Mouse (Mus musculus): ENCODE measurements around the gene Tead1. TPM values are rescaled to one million over a fixed set of nuclear protein-coding genes. Genes with fewer than 3 reads are reported as not detected.

Gene Tead1
- total and polyA plus RNA-seq, 3 experiments: 0.38 TPM; not detected in 2

DNA sequence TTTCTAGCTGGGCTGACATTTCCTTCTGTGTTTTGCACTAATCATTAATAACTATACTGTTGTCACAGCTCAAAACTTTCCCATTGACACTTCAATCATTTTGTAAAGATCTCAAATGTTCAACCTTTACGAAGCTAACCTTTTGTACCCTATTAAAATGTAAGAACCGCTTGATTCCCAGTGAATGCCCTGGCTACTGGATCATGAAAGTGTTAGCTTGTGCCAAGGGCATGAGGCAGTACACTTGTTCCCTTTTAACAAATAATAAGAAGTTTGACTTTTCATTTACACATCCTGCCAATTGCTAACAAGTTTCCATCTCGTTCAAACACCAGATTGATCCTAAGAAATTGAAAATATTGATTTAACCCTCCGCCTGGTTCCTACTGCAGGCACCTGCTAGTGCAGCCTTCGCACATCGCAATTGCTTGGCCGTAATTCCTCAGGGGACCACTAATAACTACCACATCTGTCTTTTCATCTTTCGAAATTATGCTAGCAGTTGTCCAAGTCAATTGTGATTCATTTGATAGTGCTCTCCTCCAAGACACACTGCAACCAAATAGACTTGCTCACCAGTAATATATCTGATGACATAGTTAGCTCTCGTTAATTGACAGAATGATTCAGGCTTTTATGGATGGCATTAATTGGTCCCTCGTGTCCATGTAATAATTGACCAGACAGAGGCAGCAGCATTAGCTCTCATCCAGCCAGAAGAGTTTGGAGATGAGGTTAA is 133.1 kb downstream of the Tead1 start:
- DNase-seq (ENCODE audit: low spot score): no peak
- H3K9me3 ChIP-seq (replicated peaks): peaks cover 21% of the 10 kb centered on the region
- no peaks in the 10 kb centered on the region for H3K4me1 ChIP-seq (ENCODE audit: insufficient read depth, low read depth, low read length)
- peaks cover 10% of the 10 kb centered on the region; the same call in 1 of the 2 replicates for H3K27me3 ChIP-seq (ENCODE audit: insufficient read depth, low read length)
- TF ChIP-seq CTCF (IDR thresholded peaks at IDR 0.05; ENCODE audit: low read depth, low read length): no peak
- no peak for ATAC-seq (ENCODE audit: extremely low read depth, insufficient number of reproducible peaks, low FRiP score, poor library complexity, severe bottlenecking)
- no peak overlapping the region for H3K4me3 ChIP-seq (ENCODE audit: low read depth, low read length)
- H3K36me3 ChIP-seq (replicated peaks): no peaks in the 10 kb centered on the region

DNA sequence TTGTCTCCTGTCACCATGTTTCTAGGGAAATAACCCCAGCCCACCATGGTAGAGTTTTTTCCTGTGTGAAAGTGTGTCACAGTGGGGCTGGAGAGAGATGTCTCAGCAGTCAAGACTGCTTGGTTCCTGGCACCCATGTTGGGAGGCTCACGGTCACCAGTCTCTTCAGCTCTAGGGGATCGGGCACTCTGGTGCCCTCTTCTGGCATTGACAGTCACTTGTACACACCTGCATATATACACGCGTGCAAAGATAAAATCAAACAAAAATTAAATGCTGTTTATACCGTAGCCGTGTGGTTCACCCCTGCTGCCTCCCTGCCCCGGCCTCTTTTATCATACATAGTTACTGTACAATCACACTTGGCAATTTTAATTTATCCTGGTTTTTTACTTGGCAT is 134.0 kb downstream of the Tead1 start:
- peaks cover 10% of the 10 kb centered on the region; the same call in 1 of the 2 replicates for H3K27me3 ChIP-seq (ENCODE audit: insufficient read depth, low read length)
- H3K4me3 ChIP-seq (ENCODE audit: low read depth, low read length): no peak overlapping the region
- H3K4me1 ChIP-seq (ENCODE audit: insufficient read depth, low read depth, low read length): no peaks in the 10 kb centered on the region
- peaks cover 21% of the 10 kb centered on the region for H3K9me3 ChIP-seq (replicated peaks)
- TF ChIP-seq POLR2AphosphoS5 (IDR thresholded peaks at IDR 0.05; ENCODE audit: insufficient replicate concordance, low read depth, low read length) (no peak), GATA2 (IDR thresholded peaks at IDR 0.05; ENCODE audit: borderline replicate concordance, low read depth, low read length) (no peak)
- no peaks in the 10 kb centered on the region for H3K36me3 ChIP-seq (replicated peaks)
- ATAC-seq (ENCODE audit: extremely low read depth, insufficient number of reproducible peaks, low FRiP score, poor library complexity, severe bottlenecking): no peak
- no peak for DNase-seq (ENCODE audit: low spot score)

DNA sequence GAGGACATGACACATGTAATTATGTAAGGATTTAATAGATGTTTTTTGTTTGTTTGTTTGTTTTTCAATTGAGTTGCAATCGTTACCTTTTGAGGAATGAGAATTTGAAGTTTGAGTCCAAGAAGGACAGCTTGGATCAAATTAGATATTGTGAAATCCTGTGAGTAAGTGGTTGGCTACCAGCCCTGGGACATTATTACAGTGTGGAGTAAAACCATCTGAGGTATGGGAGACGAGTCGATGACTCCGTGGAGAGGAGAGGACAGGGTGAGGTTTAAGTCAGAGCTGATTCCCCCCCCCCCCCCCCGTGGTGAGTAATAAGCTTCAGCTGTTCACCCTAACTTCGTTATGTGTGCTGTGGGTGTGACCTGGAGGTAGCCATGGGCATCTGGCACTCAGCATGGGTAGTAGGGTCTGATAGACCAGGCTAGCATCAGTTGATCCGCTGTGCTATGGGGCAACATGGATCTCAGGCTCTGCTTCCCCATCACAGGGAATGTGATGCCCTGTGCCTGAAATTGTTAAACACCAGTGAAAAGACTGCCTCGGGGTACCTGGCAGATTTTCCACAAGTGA is 134.7 kb downstream of the Tead1 start:
- TF ChIP-seq CTCF (IDR thresholded peaks at IDR 0.05; ENCODE audit: low read depth, low read length) (no peak), GATA2 (IDR thresholded peaks at IDR 0.05; ENCODE audit: borderline replicate concordance, low read depth, low read length) (no peak)
- Histone ChIP-seq H3K36me3 (replicated peaks) (no peaks in the 10 kb centered on the region), H3K4me1 (ENCODE audit: insufficient read depth, low read depth, low read length) (no peaks in the 10 kb centered on the region), H3K4me3 (ENCODE audit: low read depth, low read length) (no peak overlapping the region), H3K9me3 (replicated peaks) (peaks cover 18% of the 10 kb centered on the region), H3K27me3 (ENCODE audit: insufficient read depth, low read length) (peaks cover 10% of the 10 kb centered on the region; the same call in 1 of the 2 replicates)
- no peak for ATAC-seq (ENCODE audit: extremely low read depth, insufficient number of reproducible peaks, low FRiP score, poor library complexity, severe bottlenecking)
- DNase-seq (ENCODE audit: low spot score): no peak

DNA sequence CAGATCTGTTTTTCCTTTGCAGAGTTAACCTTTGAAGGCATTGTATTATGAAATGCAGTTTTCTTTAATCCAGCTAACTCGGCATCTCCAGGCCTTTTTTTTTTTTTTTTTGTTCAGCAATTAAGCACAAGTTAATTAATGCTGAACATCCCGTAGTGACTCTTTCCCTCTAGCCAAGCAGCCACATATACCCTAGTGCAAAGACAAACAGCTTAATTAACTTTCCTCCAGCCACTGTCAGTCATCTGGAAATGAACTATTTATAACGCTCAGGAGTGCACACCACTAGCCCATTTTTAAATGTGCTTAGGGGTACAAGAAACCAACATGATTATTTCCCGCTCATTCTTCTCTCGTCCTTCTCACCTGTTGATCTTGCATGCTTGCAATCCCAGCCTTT is 136.9 kb downstream of the Tead1 start:
- no peak for TF ChIP-seq TAL1 (conservative IDR thresholded peaks at IDR 0.05; ENCODE audit: low read depth, low read length)
- no peak for TF ChIP-seq GATA2 (IDR thresholded peaks at IDR 0.05; ENCODE audit: borderline replicate concordance, low read depth, low read length)
- no peak for TF ChIP-seq CTCF (IDR thresholded peaks at IDR 0.05; ENCODE audit: low read depth, low read length)
- TF ChIP-seq GATA1 (IDR thresholded peaks at IDR 0.05; ENCODE audit: borderline replicate concordance, low read length): no peak
- no peak for TF ChIP-seq POLR2AphosphoS5 (IDR thresholded peaks at IDR 0.05; ENCODE audit: insufficient replicate concordance, low read depth, low read length)

DNA sequence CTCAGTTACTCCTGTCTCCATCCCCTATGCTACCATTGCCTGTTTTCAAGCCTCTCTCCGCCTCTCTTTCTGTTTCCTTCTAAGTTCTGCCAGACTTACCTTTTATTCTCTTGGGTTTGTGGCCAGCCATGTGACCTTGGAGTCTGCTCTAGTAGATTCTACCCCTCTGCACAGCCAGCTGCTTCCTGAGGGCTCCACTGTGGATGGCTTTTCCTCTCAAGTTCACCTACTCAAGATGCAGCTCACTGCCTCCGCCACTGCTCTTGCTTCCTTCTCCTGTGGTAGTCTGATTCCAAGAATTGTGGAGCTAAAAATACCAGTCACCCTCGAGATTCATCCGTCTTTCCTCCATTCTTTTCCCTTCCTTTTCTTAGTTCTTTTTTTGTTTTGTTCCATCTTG is 140.7 kb downstream of the Tead1 start:
- Histone ChIP-seq H3K27me3 (ENCODE audit: insufficient read depth, low read length) (no peaks in the 10 kb centered on the region), H3K9me3 (replicated peaks) (peaks cover 12% of the 10 kb centered on the region), H3K4me1 (ENCODE audit: insufficient read depth, low read depth, low read length) (no peaks in the 10 kb centered on the region), H3K4me3 (ENCODE audit: low read depth, low read length) (no peak overlapping the region), H3K36me3 (replicated peaks) (no peaks in the 10 kb centered on the region)
- no peak for TF ChIP-seq GATA2 (IDR thresholded peaks at IDR 0.05; ENCODE audit: borderline replicate concordance, low read depth, low read length)
- TF ChIP-seq TAL1 (conservative IDR thresholded peaks at IDR 0.05; ENCODE audit: low read depth, low read length): no peak
- no peak for TF ChIP-seq CTCF (IDR thresholded peaks at IDR 0.05; ENCODE audit: low read depth, low read length)
- TF ChIP-seq POLR2AphosphoS5 (IDR thresholded peaks at IDR 0.05; ENCODE audit: insufficient replicate concordance, low read depth, low read length): no peak
- TF ChIP-seq GATA1 (IDR thresholded peaks at IDR 0.05; ENCODE audit: borderline replicate concordance, low read length): no peak
- no peak for ATAC-seq (ENCODE audit: extremely low read depth, insufficient number of reproducible peaks, low FRiP score, poor library complexity, severe bottlenecking)
- no peak for DNase-seq (ENCODE audit: low spot score)

More for the DNA sequence above, 136.9 kb downstream of the Tead1 start:
- Histone ChIP-seq H3K27me3 (ENCODE audit: insufficient read depth, low read length) (0 out of 2 replicates have a peak, but pooled peaks cover 3% of the 10 kb centered on the region), H3K9me3 (replicated peaks) (peaks cover 17% of the 10 kb centered on the region), H3K4me3 (ENCODE audit: low read depth, low read length) (no peak overlapping the region), H3K36me3 (replicated peaks) (no peaks in the 10 kb centered on the region), H3K4me1 (ENCODE audit: insufficient read depth, low read depth, low read length) (no peaks in the 10 kb centered on the region)
- ATAC-seq (ENCODE audit: extremely low read depth, insufficient number of reproducible peaks, low FRiP score, poor library complexity, severe bottlenecking) (no peak), DNase-seq (ENCODE audit: low spot score) (no peak)

DNA sequence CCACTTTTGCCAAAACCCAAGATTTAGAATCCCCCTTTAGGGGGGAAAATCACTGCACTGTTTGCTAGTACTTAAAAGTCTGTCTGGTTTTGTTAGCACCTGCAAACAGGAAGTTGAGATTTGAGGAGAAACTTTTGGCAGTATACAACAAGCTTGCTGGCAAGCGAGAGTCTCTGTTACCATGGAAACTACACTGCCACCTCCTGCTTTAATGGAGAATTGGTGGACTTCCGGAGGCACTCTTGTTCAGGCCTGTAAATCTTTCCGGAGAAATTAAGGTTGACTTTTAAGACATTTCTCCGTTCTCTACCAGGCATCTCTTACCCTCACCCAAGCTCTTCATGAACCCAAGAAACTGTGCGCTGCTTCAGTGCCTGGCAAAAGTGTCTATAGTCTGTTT is 143.8 kb downstream of the Tead1 start:
- H3K36me3 ChIP-seq (replicated peaks): no peaks in the 10 kb centered on the region
- H3K4me3 ChIP-seq (ENCODE audit: low read depth, low read length): no peak overlapping the region
- H3K4me1 ChIP-seq (ENCODE audit: insufficient read depth, low read depth, low read length): peaks cover 5% of the 10 kb centered on the region; the same call in 1 of the 2 replicates
- no peaks in the 10 kb centered on the region for H3K27me3 ChIP-seq (ENCODE audit: insufficient read depth, low read length)
- TF ChIP-seq GATA1 (IDR thresholded peaks at IDR 0.05; ENCODE audit: borderline replicate concordance, low read length) (no peak), GATA2 (IDR thresholded peaks at IDR 0.05; ENCODE audit: borderline replicate concordance, low read depth, low read length) (no peak), TAL1 (conservative IDR thresholded peaks at IDR 0.05; ENCODE audit: low read depth, low read length) (no peak), CTCF (IDR thresholded peaks at IDR 0.05; ENCODE audit: low read depth, low read length) (no peak), POLR2AphosphoS5 (IDR thresholded peaks at IDR 0.05; ENCODE audit: insufficient replicate concordance, low read depth, low read length) (no peak)
- ATAC-seq (ENCODE audit: extremely low read depth, insufficient number of reproducible peaks, low FRiP score, poor library complexity, severe bottlenecking) (no peak), DNase-seq (ENCODE audit: low spot score) (no peak)
- H3K9me3 ChIP-seq (replicated peaks): peaks cover 16% of the 10 kb centered on the region
